Mouse (Mus musculus) megakaryocyte, embryonic 14.5 days (primary cell): Measurements from ENCODE around the gene C8b.

Experiments
- FLI1 ChIP-seq: IDR thresholded peaks from 2 replicates; pipeline ENCODE4 v1.6.1; 2012; ENCODE audit warnings: low read length, inconsistent platforms, mixed read lengths
- GATA1 ChIP-seq: IDR thresholded peaks from 3 replicates; pipeline ENCODE4 v1.6.1; 2012; ENCODE audit warnings: mixed read lengths, low read length, inconsistent platforms, borderline replicate concordance

DNA sequence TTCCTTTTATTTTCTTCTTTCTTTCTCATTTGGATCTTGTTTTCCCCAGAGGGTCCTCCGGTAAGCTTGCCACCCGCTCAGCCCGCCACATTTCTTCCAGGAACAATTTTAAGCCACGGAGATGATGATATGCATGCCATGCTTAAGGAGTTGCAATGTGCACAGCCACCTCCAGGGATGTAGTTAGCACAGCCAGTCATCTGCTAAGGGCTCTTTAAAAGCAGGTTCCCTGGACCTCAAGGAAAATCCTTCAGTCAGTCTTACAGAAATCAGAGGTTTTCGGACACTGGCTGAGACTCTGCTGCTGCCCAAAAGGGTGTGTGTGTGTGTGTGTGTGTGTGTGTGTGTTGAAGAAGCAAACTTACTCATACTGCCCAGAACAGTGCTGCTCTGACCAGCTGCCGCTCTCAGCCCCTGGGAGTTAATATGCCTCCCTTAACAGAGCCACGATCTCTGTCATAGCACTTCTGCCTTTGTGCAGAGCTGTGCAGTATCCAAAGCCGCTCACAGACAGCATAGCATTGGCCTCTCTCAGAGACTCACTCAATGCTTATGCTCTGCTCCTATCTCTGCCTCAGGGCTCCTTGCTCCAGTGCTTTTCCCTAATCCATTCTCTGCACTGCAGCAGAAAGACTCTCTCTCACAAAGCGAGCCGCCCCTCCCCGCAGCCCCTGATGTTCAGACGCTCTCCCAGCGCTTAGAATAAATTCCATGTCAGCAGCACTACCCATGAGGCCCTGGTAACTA, 5.1 kb upstream of the C8b start:
- TF ChIP-seq GATA1 (no peak), FLI1 (no peak)
